Mouse (Mus musculus) thymus, adult 2 months (tissue): Measurements from ENCODE around the gene N4bp3.

ENCODE experiments used
- CTCF ChIP-seq: fragments of 200-500 bp; IDR thresholded peaks from 2 replicates; pipeline ENCODE4 v1.5.1; 2012; ENCODE audit warnings: mild to moderate bottlenecking, control low read depth, low read length, moderate library complexity, borderline replicate concordance; ENCODE audit not compliant: control insufficient read depth, poor library complexity, insufficient read depth; ENCODE audit errors: extremely low read depth
- POLR2A ChIP-seq: fragments of 200-500 bp; IDR thresholded peaks from 2 replicates; pipeline ENCODE4 v1.6.1; 2012; ENCODE audit warnings: mild to moderate bottlenecking, low read length, control low read depth, moderate library complexity; ENCODE audit not compliant: control insufficient read depth, poor library complexity, insufficient read depth; ENCODE audit errors: extremely low read depth

DNA sequence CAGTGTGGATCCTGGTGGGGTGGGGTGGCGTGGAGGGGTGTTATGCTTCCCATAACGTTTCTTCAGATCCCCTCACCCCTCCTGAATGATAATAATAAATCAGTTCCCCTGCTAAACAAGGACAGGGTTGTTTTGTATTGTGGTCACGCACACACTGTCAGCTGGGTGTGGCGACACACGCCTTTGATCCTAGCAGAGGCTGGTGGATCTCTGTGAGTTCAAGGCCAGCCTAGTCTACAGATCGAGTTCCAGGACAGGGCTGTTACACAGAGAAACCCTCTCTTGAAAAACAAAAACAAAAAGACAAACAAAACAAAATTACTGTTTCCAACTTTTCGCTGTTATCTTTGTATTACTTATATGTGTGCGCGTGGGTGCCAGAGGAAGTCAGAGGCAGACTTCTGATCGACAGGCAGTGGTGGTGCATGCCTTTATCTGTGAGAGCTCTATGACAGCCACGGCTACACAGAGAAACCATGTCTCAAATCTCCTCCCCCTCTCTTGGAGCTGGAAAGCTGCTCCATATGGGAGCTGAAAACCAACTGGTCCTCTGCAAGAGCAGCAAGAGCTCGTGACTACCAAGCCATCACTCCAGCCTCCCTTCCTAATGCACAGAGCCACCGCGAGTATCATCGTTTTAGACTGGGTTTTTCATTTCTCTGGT lies 20.9 kb downstream of the N4bp3 start:
- TF ChIP-seq POLR2A: no peak
- no peak for TF ChIP-seq CTCF
